Mouse (Mus musculus) Muller cell, postnatal 12 days (primary cell): ENCODE results near the gene Nalcn.

Source experiments
- DNase-seq: peaks from one replicate; pipeline ENCODE4 v3.0.0-alpha.2; 2015; ENCODE audit errors: inconsistent ontology term

Gene Nalcn

GRCm38 (mm10) chr14:123512923-123513322, 114.0 kb downstream of the Nalcn start:
- no peak for DNase-seq

GRCm38 (mm10) chr14:123495544-123495943, 131.4 kb downstream of the Nalcn start:
- DNase-seq: no peak

- no peak for DNase-seq
Observed at GRCm38 (mm10) chr14:123488575-123489207, 138.3 kb downstream of the Nalcn start.

- DNase-seq: peak; percentile 22
Observed at GRCm38 (mm10) chr14:123462026-123462425, 164.9 kb downstream of the Nalcn start.

- DNase-seq: no peak
Observed at GRCm38 (mm10) chr14:123446031-123446430, 180.9 kb downstream of the Nalcn start.

- no peak for DNase-seq
Observed at GRCm38 (mm10) chr14:123435542-123435941, 191.4 kb downstream of the Nalcn start.

GRCm38 (mm10) chr14:123376167-123376855, 250.6 kb downstream of the Nalcn start:
- DNase-seq: peak; percentile 30

GRCm38 (mm10) chr14:123371522-123371921, 255.4 kb downstream of the Nalcn start:
- DNase-seq: peak; percentile 35

- DNase-seq: no peak
Observed at GRCm38 (mm10) chr14:123359691-123360090, 267.3 kb downstream of the Nalcn start.

GRCm38 (mm10) chr14:123352973-123353372, 274.0 kb downstream of the Nalcn start:
- no peak for DNase-seq

- DNase-seq: no peak
Observed at GRCm38 (mm10) chr14:123331841-123332240, 295.1 kb downstream of the Nalcn start.

GRCm38 (mm10) chr14:123314369-123314768, 312.6 kb downstream of the Nalcn start:
- DNase-seq: no peak

- DNase-seq: peak; percentile 60
Observed at GRCm38 (mm10) chr14:123312371-123312770, 314.6 kb downstream of the Nalcn start.

- DNase-seq: peak; percentile 80
Observed at GRCm38 (mm10) chr14:123296068-123296467, 330.9 kb downstream of the Nalcn start.

GRCm38 (mm10) chr14:123291118-123292007, 335.6 kb downstream of the Nalcn start:
- no peak for DNase-seq

GRCm38 (mm10) chr14:123282165-123282564, 344.8 kb downstream of the Nalcn start:
- no peak for DNase-seq

GRCm38 (mm10) chr14:123272121-123272520, 354.8 kb downstream of the Nalcn start:
- peak; percentile 1 for DNase-seq

- no peak for DNase-seq
Observed at GRCm38 (mm10) chr14:123240738-123241137, 386.2 kb downstream of the Nalcn start.

- DNase-seq: peak; percentile 46
Observed at GRCm38 (mm10) chr14:123239945-123240344, 387.0 kb downstream of the Nalcn start.

- no peak for DNase-seq
Observed at GRCm38 (mm10) chr14:123237002-123237401, 389.9 kb downstream of the Nalcn start.

- DNase-seq: no peak
Observed at GRCm38 (mm10) chr14:123232630-123233206, 394.2 kb downstream of the Nalcn start.
